Mouse (Mus musculus): ENCODE results near the gene Gabrr1.
A peak's percentile ranks its signal among the peaks of the same experiment; 100 is the strongest.

Gene Gabrr1

DNA sequence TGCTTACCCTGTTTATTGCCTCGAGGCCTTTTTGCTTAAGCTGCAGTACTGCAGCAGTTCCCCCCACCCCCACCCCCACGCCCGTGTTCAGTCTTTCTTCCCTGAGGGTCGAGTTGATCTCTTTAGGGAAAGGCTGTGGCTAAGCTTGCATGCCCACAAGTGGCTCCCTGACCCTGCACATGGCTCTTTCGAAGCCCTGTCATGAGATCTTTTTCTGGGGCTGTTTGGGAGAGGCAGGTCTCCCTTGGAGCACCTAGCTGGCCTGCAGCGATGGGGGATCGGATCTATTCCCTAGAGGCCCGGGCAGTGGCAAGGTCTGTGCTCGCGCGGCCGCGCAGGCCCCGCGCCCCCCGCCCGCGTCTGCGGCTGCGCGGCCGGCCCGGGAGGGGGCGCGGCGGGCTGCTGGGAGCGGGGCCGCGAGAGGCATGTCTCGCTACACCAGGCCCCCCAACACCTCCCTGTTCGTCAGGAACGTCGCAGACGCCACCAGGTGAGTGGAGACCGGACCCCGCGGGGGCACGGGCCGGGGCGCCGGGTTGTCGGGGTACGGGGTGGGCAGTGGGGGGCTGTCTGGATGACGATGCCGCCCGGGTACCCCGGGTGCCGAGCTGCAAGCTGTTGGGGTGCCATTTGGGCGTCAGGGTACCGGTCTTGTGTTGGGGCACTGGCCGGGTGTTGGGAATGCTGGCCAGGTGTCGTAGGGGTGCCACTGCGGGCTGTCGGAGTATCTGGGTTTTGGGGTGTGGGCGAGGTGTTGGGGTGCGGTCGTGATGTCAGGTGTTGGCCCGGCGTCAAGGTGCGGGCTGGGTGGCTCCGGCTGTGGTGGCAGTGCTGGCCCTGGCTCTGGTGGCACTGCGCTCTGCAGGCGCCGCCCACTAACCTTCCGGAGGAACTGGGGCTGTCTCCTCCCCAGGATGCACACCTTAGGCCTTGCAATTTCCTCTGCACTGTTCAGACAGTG is 76.8 kb downstream of the Gabrr1 start, which contains the start of gene Srsf12:
TSS of gene Srsf12 (plus strand) at position 111 of the 961 bp plus-strand sequence.
- DNase-seq (ENCODE audit: low spot score in 2 of 2), result peak; percentile 14 to 39

All from thymus, postnatal 10 days (tissue).